Mouse (Mus musculus) hindbrain, embryonic 12.5 days (tissue): Measurements from ENCODE around the gene Etfbkmt. TPM values are rescaled to one million over a fixed set of nuclear protein-coding genes. Genes with fewer than 3 reads are reported as not detected.
"Not testable (repeated sequence)": the region's sequence is repeated elsewhere in the genome, so short reads cannot be mapped to it uniquely, and the experiment has no call there.

Experiments used
- ATAC-seq: fragments of 200-750 bp; cut with Nextera tagmentation; 2 replicates; pipeline ENCODE4 v1.8.0; 2017; ENCODE audit warnings: moderate TSS enrichment; ENCODE audit not compliant: low FRiP score
- H3K27ac ChIP-seq: fragments of 300-500 bp; sonication (generic); 2 replicates; pipeline ENCODE4 v1.5.1; 2016; ENCODE audit warnings: mild to moderate bottlenecking
- H3K27me3 ChIP-seq: fragments of 300-500 bp; sonication (generic); 2 replicates; pipeline ENCODE4 v1.6.1; 2016; ENCODE audit warnings: mild to moderate bottlenecking
- H3K36me3 ChIP-seq: fragments of 300-500 bp; sonication (generic); 2 replicates; pipeline ENCODE4 v1.6.1; 2016; ENCODE audit warnings: mild to moderate bottlenecking
- H3K4me1 ChIP-seq: fragments of 300-500 bp; sonication (generic); 2 replicates; pipeline ENCODE4 v1.6.1; 2016
- H3K4me2 ChIP-seq: fragments of 300-500 bp; sonication (generic); replicated peaks from 2 replicates; pipeline ENCODE4 v1.6.1; 2016; ENCODE audit warnings: mild to moderate bottlenecking
- H3K4me3 ChIP-seq: fragments of 300-500 bp; sonication (generic); 2 replicates; pipeline ENCODE4 v1.5.1; 2016; ENCODE audit warnings: mild to moderate bottlenecking
- H3K9ac ChIP-seq: fragments of 300-500 bp; sonication (generic); 2 replicates; pipeline ENCODE4 v1.6.1; 2016; ENCODE audit warnings: mild to moderate bottlenecking, moderate library complexity
- H3K9me3 ChIP-seq: fragments of 300-500 bp; sonication (generic); replicated peaks from 2 replicates; pipeline ENCODE4 v1.6.1; 2016; ENCODE audit warnings: mild to moderate bottlenecking
- WGBS: fragments of 180-500 bp; shearing (Covaris S2); methylation state at CpG from one replicate; pipeline ENCODE4 v1.1.7; 2016; 5-methylcytosine and 5-hydroxymethylcytosine counted together
- polyA plus RNA-seq: library from polyadenylated mRNA; unstranded; fragments of >200 nt; fragmentation: Nextera tagmentation; extraction: Ambion mirVana; gene quantifications from 2 replicates; pipeline ENCODE4 v1.2.1, GENCODE M21; 2016

The Etfbkmt gene
- polyA plus RNA-seq, 1 experiment from 2014 or later, result 8.8 TPM

DNA sequence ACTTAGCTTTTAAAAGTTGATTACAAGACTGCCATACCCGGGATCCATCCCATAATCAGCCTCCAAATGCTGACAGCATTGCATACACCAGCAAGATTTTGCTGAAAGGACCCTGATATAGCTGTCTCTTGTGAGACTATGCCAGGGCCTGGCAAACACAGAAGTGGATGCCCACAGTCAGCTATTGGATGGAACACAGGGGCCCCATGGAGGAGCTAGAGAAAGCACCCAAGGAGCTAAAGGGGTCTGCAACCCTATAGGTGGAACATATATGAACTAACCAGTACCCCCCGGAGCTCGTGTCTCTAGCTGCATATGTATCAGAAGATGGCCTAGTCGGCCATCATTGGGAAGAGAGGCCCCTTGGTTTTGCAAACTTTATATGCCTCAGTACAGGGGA is 30.3 kb downstream of the Etfbkmt start:
- peaks cover 52% of the 10 kb centered on the region for H3K36me3 ChIP-seq
- not testable (repeated sequence) for ATAC-seq, H3K9ac ChIP-seq, H3K4me1 ChIP-seq, H3K9me3 ChIP-seq, H3K4me2 ChIP-seq, H3K27me3 ChIP-seq, H3K27ac ChIP-seq, H3K4me3 ChIP-seq
- 96% methylated on average over 4 of the region's 4 CpGs for WGBS

DNA sequence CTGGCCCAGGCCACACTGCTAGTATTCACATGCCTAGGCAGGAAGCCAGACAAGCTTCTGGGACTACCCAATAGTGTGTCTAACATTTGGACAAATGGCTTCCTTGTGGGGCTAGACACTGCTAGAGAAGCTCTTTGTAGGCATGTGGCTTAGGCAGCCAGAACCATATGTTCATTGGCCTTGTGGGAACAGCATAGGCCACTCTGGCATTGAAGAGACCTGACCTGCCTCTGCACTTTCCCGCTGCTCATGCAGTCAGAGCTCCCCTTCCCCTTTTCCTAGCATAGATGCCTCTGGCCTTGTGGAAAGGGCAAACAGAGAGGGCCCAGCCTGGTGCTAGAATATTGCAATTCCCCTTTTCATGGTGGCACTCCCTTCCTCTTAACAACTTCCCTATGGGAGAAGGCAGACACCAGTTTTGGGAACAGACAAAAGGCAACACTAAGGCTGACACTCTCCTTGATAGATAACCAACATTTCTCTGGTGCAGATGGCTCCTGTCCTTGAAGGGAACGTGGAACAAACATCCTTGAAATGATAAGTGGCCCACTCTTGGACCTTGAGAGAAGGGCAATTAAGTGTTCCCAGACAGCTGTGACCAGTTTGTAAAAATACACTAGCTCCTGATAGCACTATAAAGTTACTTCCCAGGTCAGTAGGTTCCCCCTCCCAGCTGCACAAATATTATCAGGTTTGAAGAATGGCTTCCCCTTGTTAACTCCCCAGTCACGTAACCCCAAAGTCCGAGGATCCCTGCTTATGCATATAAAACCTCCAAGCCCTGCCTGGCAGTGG is 34.4 kb downstream of the Etfbkmt start:
- no peaks in the 10 kb centered on the region for H3K27me3 ChIP-seq
- no peak overlapping the region for H3K9ac ChIP-seq
- H3K27ac ChIP-seq, result no peak overlapping the region
- no peaks in the 10 kb centered on the region for H3K4me1 ChIP-seq
- H3K4me2 ChIP-seq, result no peak overlapping the region
- 76% methylated on average over 4 of the region's 4 CpGs for WGBS
- no peak overlapping the region for H3K4me3 ChIP-seq
- H3K36me3 ChIP-seq, result peaks cover 63% of the 10 kb centered on the region
- peaks cover 8% of the 10 kb centered on the region; the same call in 1 of the 2 replicates for H3K9me3 ChIP-seq
- no peak for ATAC-seq

DNA sequence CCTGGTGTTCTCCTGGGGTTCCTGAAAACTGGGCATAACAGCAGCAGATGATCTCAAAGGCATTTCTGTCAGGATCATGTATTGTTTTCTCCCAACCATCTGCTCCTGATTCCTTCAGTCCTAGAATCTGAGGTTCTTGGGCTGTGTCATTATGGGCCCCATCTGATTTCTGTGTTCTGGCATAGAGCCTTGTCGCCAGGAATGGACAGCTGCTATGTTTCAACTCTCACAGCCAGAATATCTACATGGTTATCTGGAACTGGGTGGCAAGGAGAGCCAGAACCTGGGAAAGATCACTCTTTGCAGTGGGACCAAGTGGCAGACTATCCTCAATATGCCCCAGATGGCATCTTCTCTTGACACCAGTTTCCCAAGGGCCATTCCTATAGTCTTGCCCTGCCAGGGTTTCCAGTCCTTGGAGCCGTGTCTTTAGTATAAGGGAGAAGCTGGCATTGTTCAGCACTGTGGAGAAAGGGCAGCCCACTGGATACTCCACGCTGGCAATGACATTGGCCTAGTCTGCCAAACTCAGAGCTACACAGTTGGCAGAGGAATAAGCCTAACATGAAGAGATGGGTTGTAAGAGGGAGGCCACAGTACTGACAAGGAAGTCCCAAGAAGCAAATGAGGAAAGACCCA is 35.4 kb downstream of the Etfbkmt start:
- no peaks in the 10 kb centered on the region for H3K27me3 ChIP-seq
- H3K4me1 ChIP-seq, result no peaks in the 10 kb centered on the region
- H3K9me3 ChIP-seq, result peaks cover 8% of the 10 kb centered on the region; the same call in 1 of the 2 replicates
- WGBS, result 93% methylated on average over 3 of the region's 3 CpGs
- no peak overlapping the region for H3K9ac ChIP-seq
- H3K4me3 ChIP-seq, result no peak overlapping the region
- no peak for ATAC-seq
- H3K36me3 ChIP-seq, result peaks cover 66% of the 10 kb centered on the region
- H3K4me2 ChIP-seq, result no peak overlapping the region
- no peak overlapping the region for H3K27ac ChIP-seq

DNA sequence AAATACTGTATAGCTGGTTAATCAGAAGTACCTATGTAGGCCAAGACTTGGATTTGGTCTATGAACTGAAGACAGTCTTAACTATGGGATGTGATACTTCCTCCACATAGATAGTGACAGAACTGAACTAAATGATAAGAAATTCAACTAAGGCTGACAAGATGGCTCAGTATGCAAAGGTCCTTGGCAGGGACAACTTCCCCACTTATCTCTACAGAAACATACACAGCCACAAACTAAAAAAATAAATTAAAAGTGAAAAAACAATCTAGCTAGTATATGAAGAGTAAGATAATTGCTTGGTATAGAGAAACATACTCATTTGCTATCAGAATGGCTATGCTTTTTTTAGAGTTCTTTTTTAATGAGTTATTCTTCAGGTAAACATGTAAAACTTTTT is 39.4 kb downstream of the Etfbkmt start:
- Histone ChIP-seq H3K4me1 (no peaks in the 10 kb centered on the region), H3K4me3 (no peak overlapping the region), H3K9me3 (peaks cover 8% of the 10 kb centered on the region; the same call in 1 of the 2 replicates), H3K27me3 (no peaks in the 10 kb centered on the region), H3K9ac (no peak overlapping the region), H3K27ac (no peak overlapping the region), H3K4me2 (no peak overlapping the region), H3K36me3 (peaks cover 85% of the 10 kb centered on the region)
- no peak for ATAC-seq

DNA sequence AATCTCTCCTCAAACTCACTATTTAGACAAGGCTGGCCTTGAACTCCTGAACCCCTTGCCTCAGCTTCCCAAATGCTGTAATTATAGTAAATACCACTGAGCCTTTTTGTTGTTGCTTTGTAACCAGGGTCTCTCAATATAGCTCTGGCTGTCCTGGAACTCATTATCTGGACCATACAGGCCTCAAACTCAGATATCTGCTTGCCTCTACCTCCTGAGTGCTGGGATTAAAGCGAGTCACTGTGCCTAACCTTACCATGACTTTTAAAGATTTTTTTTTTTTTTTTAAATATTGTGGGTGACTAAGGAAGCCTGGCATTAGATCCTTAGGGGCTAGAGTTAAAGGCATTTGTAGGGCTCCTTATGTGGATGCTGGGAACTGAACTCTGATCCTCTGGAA is 44.4 kb downstream of the Etfbkmt start:
- Histone ChIP-seq H3K36me3 (peaks cover 44% of the 10 kb centered on the region), H3K27me3 (no peaks in the 10 kb centered on the region), H3K4me2 (no peak overlapping the region), H3K9ac (no peak overlapping the region), H3K9me3 (peaks cover under 1% of the 10 kb centered on the region; the same call in 1 of the 2 replicates), H3K4me1 (peaks cover 14% of the 10 kb centered on the region), H3K4me3 (no peak overlapping the region), H3K27ac (no peak overlapping the region)
- no peak for ATAC-seq
- WGBS, result 94% methylated on average over 1 of the region's 1 CpGs

DNA sequence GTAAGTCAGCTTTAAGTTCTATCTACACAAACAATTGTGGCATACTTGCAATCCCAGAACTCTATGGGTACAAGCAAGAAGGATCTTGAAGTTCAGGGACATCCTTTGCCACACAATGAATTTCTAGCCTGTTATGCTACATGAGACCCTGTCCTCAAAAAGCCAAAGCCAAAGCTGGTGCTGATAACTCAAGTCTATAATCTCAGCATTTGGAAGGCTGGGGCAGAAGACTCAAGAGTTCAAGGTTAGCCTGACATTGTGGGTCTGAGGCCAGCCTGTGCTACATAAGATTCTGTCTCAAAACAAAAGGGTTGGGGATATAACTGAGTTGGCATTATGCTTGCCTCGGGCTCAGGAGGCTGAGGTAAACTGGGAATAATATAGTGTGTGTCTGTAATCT is 47.7 kb downstream of the Etfbkmt start:
- peak overlapping the region; percentile 64 for H3K4me2 ChIP-seq
- no peak for ATAC-seq
- peaks cover 14% of the 10 kb centered on the region for H3K4me1 ChIP-seq
- no peaks in the 10 kb centered on the region for H3K27me3 ChIP-seq
- WGBS, result 82% methylated on average over 1 of the region's 1 CpGs
- H3K36me3 ChIP-seq, result peaks cover 18% of the 10 kb centered on the region
- H3K9ac ChIP-seq, result peak overlapping the region; percentile 91; the same call in 1 of the 2 replicates
- H3K9me3 ChIP-seq, result no peaks in the 10 kb centered on the region
- no peak overlapping the region for H3K27ac ChIP-seq
- H3K4me3 ChIP-seq, result peak overlapping the region; percentile 86

DNA sequence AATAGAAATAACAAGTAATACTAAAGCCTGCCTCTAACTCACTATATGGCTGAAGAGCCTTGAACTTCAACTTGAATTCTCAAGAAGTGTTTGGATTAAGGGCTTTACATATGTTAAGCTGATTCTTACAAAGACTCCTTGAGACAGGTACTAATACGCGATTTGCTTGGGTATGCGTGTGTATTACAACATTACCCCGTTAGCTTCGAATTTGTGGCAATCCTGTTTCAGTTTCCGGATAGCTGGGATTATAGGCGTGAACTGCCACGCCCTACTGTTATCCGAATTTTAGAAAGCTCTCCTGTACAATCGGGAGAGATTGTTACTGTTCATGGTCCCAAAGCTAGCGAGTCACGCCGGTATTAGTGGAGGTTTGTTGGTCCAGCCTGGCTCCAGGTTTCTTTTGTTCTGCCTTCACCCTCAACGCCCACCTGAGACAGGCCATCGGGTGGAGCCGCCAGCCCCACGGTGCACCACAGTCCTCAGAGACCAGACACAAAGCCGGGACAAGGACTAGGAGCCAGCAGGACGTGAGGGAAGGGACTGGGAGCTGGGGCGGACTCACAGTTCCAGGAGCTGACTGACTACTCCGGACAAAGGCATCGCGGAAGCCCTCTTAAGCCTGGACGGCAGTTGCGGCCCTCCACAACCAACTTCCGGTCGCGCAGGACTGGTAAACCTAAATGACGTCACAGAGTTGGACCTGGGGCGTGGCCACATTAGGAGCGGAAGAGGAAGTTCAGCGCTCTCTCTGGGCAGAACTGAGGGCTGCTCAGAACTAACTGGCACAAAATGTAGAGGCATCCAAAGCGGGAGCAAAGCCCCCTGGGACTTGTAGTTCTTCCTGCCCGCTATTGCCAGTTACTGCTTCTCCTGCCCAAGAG is 48.6 kb downstream of the Etfbkmt start, which contains the start of gene Amn1:
Amn1 (minus strand) TSS at position 672 of the 884 bp plus-strand sequence.
- Histone ChIP-seq H3K27me3 (no peaks in the 10 kb centered on the region), H3K27ac (peak within 1 kb of the TSS; percentile 96), H3K9ac (peak within 1 kb of the TSS; percentile 91), H3K4me2 (peak within 1 kb of the TSS; percentile 64), H3K4me1 (peaks cover 14% of the 10 kb centered on the region), H3K4me3 (peak within 1 kb of the TSS; percentile 86), H3K36me3 (peaks cover 10% of the 10 kb centered on the region), H3K9me3 (no peaks in the 10 kb centered on the region)
- under 1% methylated on average over 34 of the region's 34 CpGs for WGBS
- ATAC-seq, result peak; percentile 100

DNA sequence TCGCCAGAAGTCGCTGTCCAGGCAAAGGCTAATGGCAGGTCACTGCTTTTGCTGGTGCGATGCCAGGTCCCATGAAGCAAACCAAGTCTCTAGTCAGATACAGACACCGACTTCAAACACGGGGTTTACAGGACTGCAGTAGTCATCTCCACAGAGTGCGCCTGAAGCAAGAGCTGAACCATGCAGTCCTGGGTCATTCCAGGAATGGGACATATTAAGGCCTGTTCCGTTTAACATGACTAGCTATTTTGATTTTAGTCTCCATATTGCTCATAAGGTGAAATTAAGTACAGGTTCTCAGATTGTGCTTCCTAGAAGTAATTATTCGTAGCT is 49.2 kb downstream of the Etfbkmt start:
- peak; percentile 86 for ATAC-seq
- Histone ChIP-seq H3K27ac (peak overlapping the region; percentile 96; the same call in 1 of the 2 replicates), H3K27me3 (no peaks in the 10 kb centered on the region), H3K4me3 (peak overlapping the region; percentile 86), H3K4me2 (peak overlapping the region; percentile 64), H3K9me3 (no peaks in the 10 kb centered on the region), H3K4me1 (peaks cover 14% of the 10 kb centered on the region), H3K36me3 (peaks cover 5% of the 10 kb centered on the region), H3K9ac (peak overlapping the region; percentile 91)
- WGBS, result 36% methylated on average over 8 of the region's 8 CpGs

DNA sequence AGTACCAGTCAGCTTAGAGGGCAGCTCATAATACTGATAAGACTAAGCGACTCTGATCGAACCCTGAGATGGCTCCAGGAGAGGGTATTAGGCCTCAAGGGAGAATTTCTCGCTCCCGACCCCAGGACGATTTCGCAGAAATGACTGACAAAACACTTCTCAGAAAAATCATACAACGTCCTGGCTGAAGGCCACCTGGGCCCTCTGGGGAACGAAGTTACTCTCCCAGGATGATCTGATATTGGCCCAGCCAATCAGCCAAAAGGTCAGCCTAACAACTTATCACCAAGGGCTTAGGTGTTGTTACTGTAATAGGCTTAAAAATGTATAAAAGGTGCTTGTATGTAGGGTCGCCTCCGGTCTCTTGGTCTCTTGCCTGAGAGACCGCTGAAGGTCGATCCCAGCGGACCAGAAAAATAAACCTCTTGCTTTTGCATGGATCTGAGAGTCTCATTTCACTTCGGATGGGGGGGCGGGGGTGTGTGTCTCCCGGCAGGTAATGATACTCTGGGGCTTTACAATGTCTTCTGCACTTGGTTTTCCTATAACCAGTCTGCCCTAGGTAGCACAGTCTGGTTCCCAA is 49.8 kb downstream of the Etfbkmt start:
- Histone ChIP-seq H3K27me3 (no peaks in the 10 kb centered on the region), H3K27ac (no peak overlapping the region), H3K9ac (no peak overlapping the region), H3K36me3 (peaks cover under 1% of the 10 kb centered on the region; the same call in 1 of the 2 replicates), H3K9me3 (no peaks in the 10 kb centered on the region), H3K4me3 (no peak overlapping the region), H3K4me2 (peak overlapping the region; percentile 64; the same call in 1 of the 2 replicates), H3K4me1 (peaks cover 14% of the 10 kb centered on the region)
- no peak for ATAC-seq
- WGBS, result 95% methylated on average over 16 of the region's 16 CpGs

DNA sequence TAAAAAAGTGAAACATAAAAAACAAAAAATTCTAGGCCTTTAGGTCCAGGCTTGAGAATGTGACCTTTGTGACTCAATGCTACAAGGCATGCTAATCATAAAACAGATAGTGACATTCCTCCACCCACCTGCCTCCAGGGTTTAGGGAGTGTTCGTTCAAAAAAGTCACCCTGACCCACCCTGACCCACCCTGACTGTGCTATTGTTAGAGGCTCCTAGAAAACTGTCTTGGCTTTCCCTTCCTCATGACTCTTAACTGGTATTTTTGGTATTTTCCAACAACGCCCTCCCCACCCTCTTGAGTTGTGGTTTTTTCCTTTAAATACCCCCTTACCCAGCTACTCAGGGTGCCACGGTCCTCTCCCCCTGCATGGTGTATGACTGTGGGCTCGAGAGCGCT is 52.3 kb downstream of the Etfbkmt start:
- H3K27ac ChIP-seq, ATAC-seq, H3K4me3 ChIP-seq, H3K9me3 ChIP-seq, H3K27me3 ChIP-seq, H3K36me3 ChIP-seq, H3K4me1 ChIP-seq, H3K4me2 ChIP-seq, H3K9ac ChIP-seq: not testable (repeated sequence)
- 85% methylated on average over 5 of the region's 5 CpGs for WGBS

DNA sequence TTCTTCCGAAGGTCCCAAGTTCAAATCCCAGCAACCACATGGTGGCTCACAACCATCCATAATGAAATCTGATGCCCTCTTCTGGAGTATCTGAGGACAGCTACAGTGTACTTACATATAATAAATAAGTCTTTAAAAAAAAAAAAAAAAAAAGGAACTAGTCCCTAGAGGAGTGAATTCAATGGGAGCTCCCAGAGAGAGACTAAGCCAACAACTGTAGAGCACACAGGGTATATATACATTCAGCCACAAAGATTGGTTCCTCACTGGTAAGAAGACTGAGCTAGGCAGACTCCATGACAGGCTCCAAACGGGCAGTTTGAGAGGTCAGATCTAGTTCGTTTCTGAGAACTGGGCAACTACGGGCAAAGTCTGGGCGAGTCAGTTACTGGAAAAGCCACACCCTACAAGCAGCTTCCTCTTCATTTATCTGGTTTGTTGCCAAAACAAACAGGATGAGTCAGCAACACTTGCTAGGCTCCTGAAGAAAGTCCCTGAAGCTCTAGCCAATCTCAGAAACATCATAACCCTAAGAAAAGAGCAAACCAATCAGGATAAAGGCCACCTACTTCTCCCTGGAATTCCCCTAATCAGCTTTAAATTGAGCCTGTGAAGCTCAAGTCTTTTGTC is 53.7 kb downstream of the Etfbkmt start:
- Histone ChIP-seq H3K9ac (no peak overlapping the region), H3K9me3 (no peaks in the 10 kb centered on the region), H3K4me1 (no peaks in the 10 kb centered on the region), H3K4me2 (no peak overlapping the region), H3K27ac (no peak overlapping the region), H3K27me3 (no peaks in the 10 kb centered on the region), H3K36me3 (no peaks in the 10 kb centered on the region), H3K4me3 (no peak overlapping the region)
- ATAC-seq, result no peak
- 80% methylated on average over 5 of the region's 5 CpGs for WGBS
